Mouse (Mus musculus): ENCODE data around the gene Perp. TPM values are rescaled to one million over a fixed set of nuclear protein-coding genes. Genes with fewer than 3 reads are reported as not detected.
A peak's percentile ranks its signal among the peaks of the same experiment; 100 is the strongest.

Gene Perp
- polyA plus RNA-seq, 1 experiment from 2014 or later: 11.7 TPM

DNA sequence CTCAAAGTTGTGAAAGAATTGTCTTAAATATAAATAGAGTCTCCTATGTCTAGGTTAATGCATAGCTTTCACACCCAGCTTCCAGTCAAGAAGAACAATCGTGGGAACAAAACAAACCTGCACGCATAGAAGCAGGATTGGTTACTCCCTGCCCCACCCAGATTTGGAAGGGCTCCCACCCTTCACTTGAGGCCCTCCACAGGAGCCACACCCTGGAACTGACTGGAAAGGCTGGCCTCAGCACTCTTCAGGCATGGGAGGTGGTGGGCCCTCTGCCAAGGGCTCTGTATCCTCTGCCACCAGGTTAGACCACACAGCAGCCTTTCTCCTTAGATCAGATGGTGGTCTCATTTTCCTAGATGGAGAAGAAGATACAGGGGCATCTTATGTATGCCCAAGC lies 26.2 kb downstream of the Perp start:
- ATAC-seq (replicated peaks): no peak
- Histone ChIP-seq H3K4me2 (no peak overlapping the region), H3K36me3 (replicated peaks) (no peaks in the 10 kb centered on the region), H3K4me3 (no peak overlapping the region), H3K4me1 (no peaks in the 10 kb centered on the region), H3K27me3 (replicated peaks) (no peaks in the 10 kb centered on the region), H3K9ac (no peak overlapping the region), H3K27ac (no peak overlapping the region), H3K9me3 (no peaks in the 10 kb centered on the region)
- WGBS: 95% methylated on average over 2 of the region's 2 CpGs

DNA sequence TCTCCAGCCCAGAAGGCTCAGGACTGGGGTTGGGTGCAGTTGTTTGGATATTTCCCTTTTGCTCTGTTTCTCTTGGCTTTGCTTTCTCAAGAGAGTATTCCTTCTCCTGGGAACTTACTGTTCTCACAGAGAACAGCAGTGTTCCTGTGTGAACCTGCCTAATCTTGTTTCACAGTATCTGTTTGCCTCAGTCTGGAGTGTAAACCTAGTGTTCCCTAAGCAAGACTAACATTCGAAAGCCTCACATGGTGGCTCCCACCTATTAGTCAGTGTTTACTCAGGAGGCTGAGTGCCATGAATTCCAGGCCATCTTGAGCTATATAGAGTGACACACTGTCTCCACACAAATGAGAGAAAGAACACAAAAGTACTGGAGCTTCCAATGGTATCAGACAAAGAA lies 31.4 kb downstream of the Perp start:
- no peaks in the 10 kb centered on the region for H3K36me3 ChIP-seq (replicated peaks)
- H3K9ac ChIP-seq: no peak overlapping the region
- 36% methylated on average over 1 of the region's 1 CpGs for WGBS
- no peaks in the 10 kb centered on the region for H3K4me1 ChIP-seq
- ATAC-seq (replicated peaks): no peak
- no peaks in the 10 kb centered on the region for H3K27me3 ChIP-seq (replicated peaks)
- H3K4me2 ChIP-seq: no peak overlapping the region
- no peak overlapping the region for H3K27ac ChIP-seq
- H3K9me3 ChIP-seq: no peaks in the 10 kb centered on the region
- H3K4me3 ChIP-seq: no peak overlapping the region

DNA sequence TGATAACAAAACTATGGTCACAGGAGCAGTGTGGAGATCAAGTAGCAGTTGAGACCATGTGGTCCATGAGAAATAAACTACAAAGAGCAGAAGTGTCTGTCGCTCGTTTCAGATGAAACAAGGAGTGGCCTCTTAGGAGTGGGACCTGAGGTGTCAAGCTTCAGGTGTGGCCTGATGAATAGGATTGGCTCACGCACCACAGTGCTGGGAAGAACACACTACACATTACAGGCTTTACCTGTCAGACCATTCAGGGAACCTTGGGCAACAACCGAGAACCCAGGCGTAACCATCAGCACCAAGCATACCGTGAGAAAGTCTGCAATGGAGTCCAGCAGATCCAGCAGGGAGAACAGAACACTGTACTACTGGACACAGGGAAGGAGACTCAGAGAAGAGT lies 33.3 kb downstream of the Perp start:
- Histone ChIP-seq H3K4me2 (no peak overlapping the region), H3K4me3 (no peak overlapping the region), H3K4me1 (no peaks in the 10 kb centered on the region), H3K36me3 (replicated peaks) (no peaks in the 10 kb centered on the region), H3K27me3 (replicated peaks) (no peaks in the 10 kb centered on the region), H3K9me3 (no peaks in the 10 kb centered on the region), H3K9ac (no peak overlapping the region), H3K27ac (no peak overlapping the region)
- 95% methylated on average over 6 of the region's 6 CpGs for WGBS
- no peak for ATAC-seq (replicated peaks)

DNA sequence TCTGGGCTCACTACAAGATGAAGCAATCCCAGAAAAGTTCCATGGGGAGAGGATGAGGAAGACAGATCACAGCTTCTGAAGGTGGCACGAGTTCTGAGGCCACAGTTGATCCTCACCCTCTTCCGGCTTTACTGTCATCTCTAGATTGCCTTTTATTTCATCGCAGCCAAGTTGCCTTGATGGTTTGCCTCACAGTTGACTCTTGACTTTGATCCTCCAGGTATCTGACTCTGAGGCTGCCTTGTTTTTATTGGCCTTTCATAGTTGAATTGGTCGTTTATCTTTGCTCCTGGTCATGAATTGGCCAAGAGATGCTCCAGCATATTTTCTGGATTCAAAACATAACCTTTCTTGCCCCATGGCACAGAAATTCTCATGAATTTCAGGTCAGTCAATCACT lies 34.3 kb downstream of the Perp start:
- no peaks in the 10 kb centered on the region for H3K4me1 ChIP-seq
- no peak overlapping the region for H3K9ac ChIP-seq
- no peak overlapping the region for H3K4me3 ChIP-seq
- no peaks in the 10 kb centered on the region for H3K36me3 ChIP-seq (replicated peaks)
- no peak overlapping the region for H3K27ac ChIP-seq
- no peaks in the 10 kb centered on the region for H3K9me3 ChIP-seq
- no peaks in the 10 kb centered on the region for H3K27me3 ChIP-seq (replicated peaks)
- H3K4me2 ChIP-seq: no peak overlapping the region
- ATAC-seq (replicated peaks): no peak
- WGBS: 76% methylated on average over 4 of the region's 4 CpGs

DNA sequence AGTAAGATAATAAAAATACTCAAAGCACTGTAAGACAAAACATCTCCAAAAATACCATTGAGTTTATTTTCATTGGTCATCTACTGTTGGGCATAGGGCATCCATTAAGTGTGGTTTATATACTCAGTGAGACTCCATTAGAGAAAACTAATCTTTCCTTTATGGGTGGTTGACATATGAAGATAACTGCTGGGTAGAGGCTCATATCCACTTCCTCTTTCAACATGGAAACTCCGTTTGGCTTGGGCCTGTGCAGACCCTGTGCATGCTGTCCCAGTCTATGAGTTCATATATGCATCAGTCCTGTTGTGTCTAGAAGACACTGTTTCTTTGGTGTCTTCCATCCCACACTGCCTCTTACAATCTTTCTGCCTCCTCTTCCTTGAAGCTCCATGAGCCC lies 34.9 kb downstream of the Perp start:
- Histone ChIP-seq H3K36me3 (replicated peaks) (no peaks in the 10 kb centered on the region), H3K27me3 (replicated peaks) (no peaks in the 10 kb centered on the region), H3K4me3 (no peak overlapping the region), H3K27ac (no peak overlapping the region), H3K9ac (no peak overlapping the region), H3K9me3 (no peaks in the 10 kb centered on the region), H3K4me1 (no peaks in the 10 kb centered on the region), H3K4me2 (no peak overlapping the region)
- 86% methylated on average over 1 of the region's 1 CpGs for WGBS
- ATAC-seq (replicated peaks): no peak

DNA sequence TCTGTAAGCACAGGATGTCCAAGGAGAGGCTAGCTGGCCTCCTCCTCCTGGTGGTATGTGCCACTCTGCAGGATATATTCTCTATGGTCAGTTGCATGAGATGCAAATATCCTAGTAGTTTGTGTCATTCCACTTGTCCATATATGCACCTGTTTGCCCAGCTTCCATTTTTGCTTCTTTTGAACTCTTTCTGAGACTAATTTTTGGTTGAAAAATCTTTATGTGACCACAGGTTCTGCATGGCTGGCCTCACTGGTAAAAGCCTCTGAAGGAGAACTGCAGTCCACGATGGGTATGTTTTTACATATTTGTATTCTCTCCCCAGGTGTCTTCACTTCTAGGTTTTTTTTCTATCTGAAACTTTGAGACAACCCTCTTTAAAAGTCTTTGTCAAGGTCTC lies 37.4 kb downstream of the Perp start:
- H3K4me1 ChIP-seq: no peaks in the 10 kb centered on the region
- ATAC-seq (replicated peaks): no peak
- no peak overlapping the region for H3K9ac ChIP-seq
- no peak overlapping the region for H3K27ac ChIP-seq
- no peak overlapping the region for H3K4me3 ChIP-seq
- no peaks in the 10 kb centered on the region for H3K27me3 ChIP-seq (replicated peaks)
- H3K4me2 ChIP-seq: no peak overlapping the region
- H3K9me3 ChIP-seq: no peaks in the 10 kb centered on the region
- 83% methylated on average over 1 of the region's 1 CpGs for WGBS
- H3K36me3 ChIP-seq (replicated peaks): no peaks in the 10 kb centered on the region

DNA sequence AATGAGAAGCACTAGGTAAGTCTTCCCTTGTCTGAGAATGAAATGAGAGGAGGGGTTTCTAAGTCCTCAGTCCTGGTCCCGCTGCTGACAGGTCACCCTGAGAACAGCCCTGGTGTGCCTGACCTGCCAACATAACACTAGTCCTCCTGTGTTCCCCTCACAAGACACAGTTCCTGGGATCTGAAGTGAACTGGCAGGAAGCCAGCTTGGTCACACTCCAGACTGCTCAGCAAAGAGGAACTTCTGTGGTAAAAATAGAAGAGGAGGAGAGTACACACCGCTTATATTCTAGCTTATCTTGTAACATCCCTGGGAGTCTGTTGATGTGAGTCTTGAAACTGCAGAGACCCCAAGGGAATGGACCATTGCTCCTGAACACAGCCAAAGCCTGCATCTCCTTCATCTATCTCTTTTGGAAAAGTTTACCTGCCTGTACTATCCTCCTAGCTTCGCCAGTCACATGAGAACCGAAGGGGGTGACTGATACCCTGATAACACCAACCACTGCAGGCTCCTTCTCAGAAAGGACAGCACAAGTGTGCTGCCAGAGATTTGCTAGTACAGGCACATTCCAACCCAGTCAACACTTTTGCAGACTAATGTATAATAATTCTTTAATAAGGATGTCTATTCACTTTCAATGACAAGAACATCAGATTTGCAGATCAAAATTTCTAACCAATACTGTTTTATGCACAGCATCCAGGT lies 42.3 kb downstream of the Perp start:
- no peaks in the 10 kb centered on the region for H3K36me3 ChIP-seq (replicated peaks)
- 88% methylated on average over 4 of the region's 4 CpGs for WGBS
- H3K27ac ChIP-seq: no peak overlapping the region
- no peaks in the 10 kb centered on the region for H3K9me3 ChIP-seq
- no peak for ATAC-seq (replicated peaks)
- no peak overlapping the region for H3K4me3 ChIP-seq
- H3K4me2 ChIP-seq: no peak overlapping the region
- H3K27me3 ChIP-seq (replicated peaks): no peaks in the 10 kb centered on the region
- no peaks in the 10 kb centered on the region for H3K4me1 ChIP-seq
- H3K9ac ChIP-seq: no peak overlapping the region

DNA sequence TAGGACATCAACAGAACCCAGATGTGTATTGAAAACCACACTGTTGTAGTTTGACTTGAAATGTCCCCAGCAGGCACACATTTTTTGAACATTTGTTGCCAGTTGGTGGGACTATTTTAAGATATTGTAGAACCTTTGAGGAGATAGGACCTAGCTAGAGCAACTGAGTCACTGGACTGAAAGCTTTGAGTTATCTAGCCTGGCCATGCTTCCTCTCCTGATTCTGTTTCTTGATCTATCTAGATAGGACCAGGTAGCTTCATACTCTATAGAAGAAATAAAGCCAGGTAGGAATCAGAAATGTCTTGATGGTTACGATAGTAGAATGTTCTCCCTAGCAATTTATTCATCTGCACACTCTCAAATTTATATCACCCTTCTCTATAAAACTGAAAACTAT lies 43.9 kb downstream of the Perp start:
- H3K27ac ChIP-seq: no peak overlapping the region
- no peaks in the 10 kb centered on the region for H3K9me3 ChIP-seq
- H3K27me3 ChIP-seq (replicated peaks): no peaks in the 10 kb centered on the region
- 98% methylated on average over 1 of the region's 1 CpGs for WGBS
- H3K4me3 ChIP-seq: no peak overlapping the region
- ATAC-seq (replicated peaks): no peak
- no peak overlapping the region for H3K9ac ChIP-seq
- H3K4me1 ChIP-seq: no peaks in the 10 kb centered on the region
- no peaks in the 10 kb centered on the region for H3K36me3 ChIP-seq (replicated peaks)
- no peak overlapping the region for H3K4me2 ChIP-seq

DNA sequence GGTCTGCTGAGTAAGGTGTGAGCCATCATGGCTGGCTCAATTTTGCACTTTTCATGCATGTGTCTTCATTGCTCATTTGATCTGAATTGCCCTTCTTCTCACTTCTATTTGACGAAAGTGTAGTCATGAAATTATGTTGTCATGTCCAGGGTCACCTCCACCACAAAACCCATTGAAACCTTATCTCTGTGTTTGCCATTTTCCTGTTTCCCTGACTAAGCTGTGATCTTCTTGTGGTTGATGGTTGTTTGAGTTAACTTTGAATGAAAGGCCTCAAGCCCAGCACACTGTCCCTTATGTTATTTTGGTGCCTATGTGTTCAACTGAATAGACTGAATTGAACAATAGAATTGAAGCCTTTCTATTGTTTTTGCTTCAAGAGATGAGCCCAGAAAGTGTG lies 44.4 kb downstream of the Perp start:
- Histone ChIP-seq H3K27me3 (replicated peaks) (no peaks in the 10 kb centered on the region), H3K36me3 (replicated peaks) (no peaks in the 10 kb centered on the region), H3K4me1 (no peaks in the 10 kb centered on the region), H3K4me3 (no peak overlapping the region), H3K9me3 (no peaks in the 10 kb centered on the region), H3K9ac (no peak overlapping the region), H3K27ac (no peak overlapping the region), H3K4me2 (no peak overlapping the region)
- 91% methylated on average over 1 of the region's 1 CpGs for WGBS
- ATAC-seq (replicated peaks): no peak

DNA sequence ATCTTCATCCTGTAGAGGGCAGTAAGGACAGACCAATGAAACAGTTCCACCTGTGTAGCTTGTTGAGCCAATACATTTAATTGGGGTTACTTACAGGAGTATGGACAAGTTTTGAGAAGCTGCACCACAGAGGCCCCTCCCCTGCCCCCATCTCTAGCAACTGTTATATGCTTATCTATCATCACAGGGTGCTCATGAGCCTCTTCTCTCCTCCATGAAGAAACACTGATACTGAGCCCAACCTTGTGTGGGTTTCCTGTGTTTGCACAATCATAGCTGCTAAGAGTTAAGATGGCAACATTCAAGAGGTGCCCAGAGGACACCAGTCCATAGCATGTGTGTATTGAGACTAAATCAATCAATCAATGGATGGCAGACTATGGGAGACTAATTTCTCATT lies 46.3 kb downstream of the Perp start:
- Histone ChIP-seq H3K4me3 (no peak overlapping the region), H3K9ac (no peak overlapping the region), H3K27me3 (replicated peaks) (no peaks in the 10 kb centered on the region), H3K36me3 (replicated peaks) (no peaks in the 10 kb centered on the region), H3K27ac (no peak overlapping the region), H3K9me3 (no peaks in the 10 kb centered on the region), H3K4me2 (no peak overlapping the region), H3K4me1 (no peaks in the 10 kb centered on the region)
- no peak for ATAC-seq (replicated peaks)

DNA sequence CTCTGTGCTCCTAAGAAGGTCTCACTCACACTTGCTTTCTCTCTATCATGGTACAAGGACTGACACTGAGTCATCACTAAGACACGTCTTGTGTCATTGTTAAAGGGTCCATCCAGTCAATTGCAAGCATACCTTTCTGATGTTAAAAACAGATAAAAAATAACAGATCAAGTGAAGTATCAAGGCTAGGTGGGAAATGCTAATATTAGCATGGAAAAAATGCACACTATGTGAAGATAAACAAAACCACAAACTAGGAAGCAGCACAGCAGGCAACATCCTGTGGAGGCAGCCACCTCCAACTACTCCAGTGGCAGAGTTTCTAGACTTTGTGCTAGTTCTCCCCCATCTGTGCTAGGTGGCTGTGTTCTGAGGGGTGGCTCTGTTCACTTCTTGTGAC lies 47.3 kb downstream of the Perp start:
- Histone ChIP-seq H3K4me1 (no peaks in the 10 kb centered on the region), H3K27ac (no peak overlapping the region), H3K4me2 (no peak overlapping the region), H3K9ac (no peak overlapping the region), H3K27me3 (replicated peaks) (no peaks in the 10 kb centered on the region), H3K9me3 (no peaks in the 10 kb centered on the region), H3K4me3 (no peak overlapping the region), H3K36me3 (replicated peaks) (no peaks in the 10 kb centered on the region)
- ATAC-seq (replicated peaks): no peak
- WGBS: 83% methylated on average over 1 of the region's 1 CpGs

DNA sequence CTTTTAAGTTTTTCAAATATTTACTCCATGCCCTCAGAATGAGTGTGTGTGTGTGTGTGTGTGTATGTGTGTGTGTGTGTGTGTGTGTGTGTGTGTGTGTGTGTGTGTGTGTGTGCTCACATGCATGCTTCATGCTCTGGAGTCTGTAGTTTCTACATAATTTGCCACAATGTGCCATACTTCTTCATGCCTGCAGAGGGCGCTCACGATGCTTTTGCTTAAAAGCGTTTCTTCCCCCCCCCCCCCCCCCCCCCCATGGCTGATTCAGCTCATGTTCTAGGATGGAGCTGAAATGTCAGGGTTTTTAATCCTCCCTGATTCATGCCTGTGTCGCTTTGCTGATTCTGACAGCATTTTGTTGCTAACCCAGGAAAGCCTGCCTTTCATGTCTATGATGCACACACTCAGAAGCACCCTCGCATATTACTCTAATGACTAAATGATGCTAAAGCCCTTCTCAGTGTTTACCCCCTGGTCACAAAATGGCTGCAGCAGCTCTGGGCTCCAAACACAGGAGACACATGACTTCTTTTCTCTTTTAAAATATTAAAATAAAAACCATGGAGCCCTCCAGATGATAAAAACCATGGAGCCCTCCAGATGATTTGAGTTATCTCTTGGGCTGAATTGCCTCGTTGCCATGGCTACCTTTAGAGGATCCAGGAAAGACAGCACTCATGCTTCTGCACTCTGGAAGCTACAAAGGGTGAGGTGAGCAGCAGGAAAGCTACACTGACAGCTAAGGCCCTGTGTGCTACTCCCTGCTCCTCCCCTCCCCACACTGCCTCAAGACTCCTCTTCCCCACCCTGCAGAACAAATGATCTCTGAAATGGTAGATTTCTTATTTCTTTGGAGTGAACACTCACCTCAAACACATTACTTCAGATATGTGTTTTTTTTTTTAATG lies 49.7 kb downstream of the Perp start:
- Histone ChIP-seq H3K4me3 (no peak overlapping the region), H3K4me2 (no peak overlapping the region), H3K27ac (no peak overlapping the region), H3K9ac (no peak overlapping the region), H3K9me3 (no peaks in the 10 kb centered on the region), H3K27me3 (replicated peaks) (no peaks in the 10 kb centered on the region), H3K36me3 (replicated peaks) (no peaks in the 10 kb centered on the region), H3K4me1 (no peaks in the 10 kb centered on the region)
- peak; percentile 94 for ATAC-seq (replicated peaks)
- 30% methylated on average over 6 of the region's 6 CpGs for WGBS

DNA sequence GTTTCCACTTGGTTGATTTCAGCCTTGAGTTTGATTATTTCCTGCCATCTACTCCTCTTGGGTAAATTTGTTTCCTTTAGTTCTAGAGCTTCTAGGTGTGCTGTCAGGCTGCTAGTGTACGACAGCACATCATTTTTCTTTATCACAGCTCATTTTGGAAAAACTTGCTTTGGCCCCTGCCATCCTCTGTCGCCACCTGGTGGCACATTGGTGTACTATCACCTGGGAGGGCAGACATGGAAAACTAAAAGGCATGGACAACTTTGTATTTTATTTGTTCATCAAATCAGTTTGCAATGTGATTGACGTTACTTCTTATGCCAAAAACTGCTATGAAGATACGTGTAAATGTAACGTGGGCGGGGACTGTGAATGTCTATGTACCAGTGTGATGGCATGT lies 59.3 kb downstream of the Perp start:
- 29% methylated on average over 6 of the region's 6 CpGs for WGBS
- no peaks in the 10 kb centered on the region for H3K27me3 ChIP-seq (replicated peaks)
- H3K27ac ChIP-seq: no peak overlapping the region
- H3K4me2 ChIP-seq: no peak overlapping the region
- no peaks in the 10 kb centered on the region for H3K4me1 ChIP-seq
- no peaks in the 10 kb centered on the region for H3K9me3 ChIP-seq
- no peaks in the 10 kb centered on the region for H3K36me3 ChIP-seq (replicated peaks)
- no peak for ATAC-seq (replicated peaks)
- H3K9ac ChIP-seq: no peak overlapping the region
- no peak overlapping the region for H3K4me3 ChIP-seq

Measured in midbrain, embryonic 15.5 days (tissue).